Mouse (Mus musculus): Measurements from ENCODE around the gene Ptprg.
A peak's percentile ranks its signal among the peaks of the same experiment; 100 is the strongest.

Gene Ptprg

GRCm38 (mm10) chr14:11565283-11565682 lies 12.0 kb downstream of the Ptprg start:
- DNase-seq (ENCODE audit: low spot score), result no peak

- DNase-seq (ENCODE audit: low spot score), result no peak
Measured at GRCm38 (mm10) chr14:11569734-11570133, 16.4 kb downstream of the Ptprg start.

GRCm38 (mm10) chr14:11571766-11572394 lies 18.5 kb downstream of the Ptprg start:
- DNase-seq (ENCODE audit: low spot score), result no peak

GRCm38 (mm10) chr14:11572395-11572784 lies 19.1 kb downstream of the Ptprg start:
- no peak for DNase-seq (ENCODE audit: low spot score)

GRCm38 (mm10) chr14:11573710-11574109 lies 20.4 kb downstream of the Ptprg start:
- DNase-seq (ENCODE audit: low spot score), result no peak

- no peak for DNase-seq (ENCODE audit: low spot score)
Measured at GRCm38 (mm10) chr14:11577276-11577909, 24.1 kb downstream of the Ptprg start.

GRCm38 (mm10) chr14:11577910-11578309 lies 24.6 kb downstream of the Ptprg start:
- no peak for DNase-seq (ENCODE audit: low spot score)

GRCm38 (mm10) chr14:11578492-11578967 lies 25.2 kb downstream of the Ptprg start:
- peak; percentile 25 for DNase-seq (ENCODE audit: low spot score)

GRCm38 (mm10) chr14:11579950-11580349 lies 26.6 kb downstream of the Ptprg start:
- DNase-seq (ENCODE audit: low spot score), result no peak

GRCm38 (mm10) chr14:11584263-11584662 lies 30.9 kb downstream of the Ptprg start:
- no peak for DNase-seq (ENCODE audit: low spot score)

- no peak for DNase-seq (ENCODE audit: low spot score)
Measured at GRCm38 (mm10) chr14:11584929-11585633, 31.7 kb downstream of the Ptprg start.

- DNase-seq (ENCODE audit: low spot score), result no peak
Measured at GRCm38 (mm10) chr14:11590387-11590786, 37.1 kb downstream of the Ptprg start.

- DNase-seq (ENCODE audit: low spot score), result no peak
Measured at GRCm38 (mm10) chr14:11592650-11593049, 39.3 kb downstream of the Ptprg start.

- no peak for DNase-seq (ENCODE audit: low spot score)
Measured at GRCm38 (mm10) chr14:11594336-11594735, 41.0 kb downstream of the Ptprg start.

- DNase-seq (ENCODE audit: low spot score), result no peak
Measured at GRCm38 (mm10) chr14:11604133-11604865, 51.0 kb downstream of the Ptprg start.

GRCm38 (mm10) chr14:11608366-11608765 lies 55.0 kb downstream of the Ptprg start:
- no peak for DNase-seq (ENCODE audit: low spot score)

- no peak for DNase-seq (ENCODE audit: low spot score)
Measured at GRCm38 (mm10) chr14:11609857-11610582, 56.7 kb downstream of the Ptprg start.

GRCm38 (mm10) chr14:11612426-11612825 lies 59.1 kb downstream of the Ptprg start:
- no peak for DNase-seq (ENCODE audit: low spot score)

GRCm38 (mm10) chr14:11613146-11613545 lies 59.8 kb downstream of the Ptprg start:
- no peak for DNase-seq (ENCODE audit: low spot score)

GRCm38 (mm10) chr14:11615697-11616096 lies 62.4 kb downstream of the Ptprg start:
- DNase-seq (ENCODE audit: low spot score), result no peak

GRCm38 (mm10) chr14:11617362-11617761 lies 64.0 kb downstream of the Ptprg start:
- no peak for DNase-seq (ENCODE audit: low spot score)
